Mouse (Mus musculus) intestine, embryonic 14.5 days (tissue): Measurements from ENCODE around the gene Tmod2. TPM values are rescaled to one million over a fixed set of nuclear protein-coding genes. Genes with fewer than 3 reads are reported as not detected.
"Not testable (repeated sequence)": the region's sequence is repeated elsewhere in the genome, so short reads cannot be mapped to it uniquely, and the experiment has no call there.

Source experiments
- ATAC-seq: fragments of 200-750 bp; cut with Nextera tagmentation; replicated peaks from 2 replicates; pipeline ENCODE4 v1.8.0; 2017; ENCODE audit warnings: low read depth, moderate number of reproducible peaks, moderate TSS enrichment, moderate library complexity; ENCODE audit not compliant: low FRiP score, low TSS enrichment
- DNase-seq: peaks from one replicate; pipeline ENCODE4 v3.0.0-alpha.2; 2018; ENCODE audit warnings: low spot score
- H3K27ac ChIP-seq: fragments of 300-500 bp; sonication (generic); 2 replicates; pipeline ENCODE4 v1.5.1; 2014; ENCODE audit warnings: low read depth, mild to moderate bottlenecking, control low read depth
- H3K27me3 ChIP-seq: fragments of 300-500 bp; sonication (generic); replicated peaks from 2 replicates; pipeline ENCODE4 v1.6.1; 2014; ENCODE audit warnings: low read length, control low read depth; ENCODE audit not compliant: control insufficient read depth, insufficient read depth
- H3K36me3 ChIP-seq: fragments of 300-500 bp; sonication (generic); 2 replicates; pipeline ENCODE4 v1.6.1; 2014; ENCODE audit warnings: low read length, control low read depth; ENCODE audit not compliant: control insufficient read depth, insufficient read depth
- H3K4me1 ChIP-seq: fragments of 300-500 bp; sonication (generic); replicated peaks from 2 replicates; pipeline ENCODE4 v1.6.1; 2014; ENCODE audit warnings: low read length, control low read depth, mixed read lengths; ENCODE audit not compliant: control insufficient read depth, insufficient read depth
- H3K4me2 ChIP-seq: fragments of 300-500 bp; sonication (generic); 2 replicates; pipeline ENCODE4 v1.6.1; 2014; ENCODE audit warnings: low read length
- H3K4me3 ChIP-seq: fragments of 300-500 bp; sonication (generic); 2 replicates; pipeline ENCODE4 v1.5.1; 2014; ENCODE audit warnings: low read depth, low read length, control low read depth, mixed read lengths
- H3K9ac ChIP-seq: fragments of 300-500 bp; sonication (generic); 2 replicates; pipeline ENCODE4 v1.6.1; 2014; ENCODE audit warnings: mild to moderate bottlenecking, low read length
- H3K9me3 ChIP-seq: fragments of 300-500 bp; sonication (generic); 2 replicates; pipeline ENCODE4 v1.6.1; 2016; ENCODE audit warnings: low read length, control low read depth; ENCODE audit not compliant: control insufficient read depth
- WGBS: fragments of 180-500 bp; shearing (Covaris S2); extraction: QIAGEN DNeasy Blood & Tissue Kit; methylation state at CpG from one replicate; pipeline ENCODE4 v1.1.7; 2014; 5-methylcytosine and 5-hydroxymethylcytosine counted together
- polyA plus RNA-seq: library from polyadenylated mRNA; unstranded; fragments of >200 nt; fragmentation: Nextera tagmentation; extraction: Ambion mirVana; gene quantifications from 2 replicates; pipeline ENCODE4 v1.2.1, GENCODE M21; 2014

The Tmod2 gene
- polyA plus RNA-seq, 1 experiment from 2014 or later, result 17.6 TPM

GRCm38 (mm10) chr9:75632111-75632510 lies 21.0 kb upstream of the Tmod2 start:
- 54% methylated on average over 10 of the region's 10 CpGs for WGBS
- peaks cover 4% of the 10 kb centered on the region; the same call in 1 of the 2 replicates for H3K4me1 ChIP-seq
- no peak overlapping the region for H3K9ac ChIP-seq
- no peak for ATAC-seq
- no peaks in the 10 kb centered on the region for H3K9me3 ChIP-seq
- no peaks in the 10 kb centered on the region for H3K27me3 ChIP-seq
- H3K4me3 ChIP-seq, result no peak overlapping the region
- H3K4me2 ChIP-seq, result no peak overlapping the region
- no peak for DNase-seq
- H3K36me3 ChIP-seq, result 0 out of 2 replicates have a peak, but pooled peaks cover 5% of the 10 kb centered on the region
- H3K27ac ChIP-seq, result no peak overlapping the region

- 0 out of 2 replicates have a peak, but pooled peaks cover 5% of the 10 kb centered on the region for H3K36me3 ChIP-seq
- ATAC-seq (no peak), DNase-seq (no peak)
- H3K4me3 ChIP-seq, result no peak overlapping the region
- no peak overlapping the region for H3K27ac ChIP-seq
- H3K27me3 ChIP-seq, result no peaks in the 10 kb centered on the region
- WGBS, result 67% methylated on average over 8 of the region's 8 CpGs
- no peak overlapping the region for H3K4me2 ChIP-seq
- no peak overlapping the region for H3K9ac ChIP-seq
- no peaks in the 10 kb centered on the region for H3K9me3 ChIP-seq
- peaks cover 4% of the 10 kb centered on the region; the same call in 1 of the 2 replicates for H3K4me1 ChIP-seq
These were observed 19.8 kb upstream of the Tmod2 start for GRCm38 (mm10) chr9:75630823-75631454.

GRCm38 (mm10) chr9:75626308-75626604 lies 15.1 kb upstream of the Tmod2 start:
- Histone ChIP-seq H3K36me3 (no peaks in the 10 kb centered on the region), H3K9ac (peak overlapping the region; percentile 83), H3K4me1 (no peaks in the 10 kb centered on the region; the same call in 1 of the 2 replicates), H3K4me3 (peak overlapping the region; percentile 71), H3K4me2 (peak overlapping the region; percentile 79), H3K27me3 (no peaks in the 10 kb centered on the region), H3K9me3 (no peaks in the 10 kb centered on the region), H3K27ac (peak overlapping the region; percentile 86; the same call in 1 of the 2 replicates)
- whole genome bisulfite sequencing, result under 1% methylated on average over 14 of the region's 14 CpGs
- no peak for DNase-seq
- ATAC-seq, result peak; percentile 40

- Histone ChIP-seq H3K9me3 (no peaks in the 10 kb centered on the region), H3K27ac (peak within 1 kb of the TSS; percentile 86), H3K27me3 (no peaks in the 10 kb centered on the region), H3K36me3 (no peaks in the 10 kb centered on the region), H3K4me3 (peak within 1 kb of the TSS; percentile 71), H3K9ac (peak within 1 kb of the TSS; percentile 83), H3K4me2 (peak within 1 kb of the TSS; percentile 79), H3K4me1 (no peaks in the 10 kb centered on the region; the same call in 1 of the 2 replicates)
- DNase-seq (peak; percentile 86), ATAC-seq (peak; percentile 90)
- under 1% methylated on average over 65 of the region's 94 CpGs for WGBS
These were observed 14.6 kb upstream of the Tmod2 start, which contains the start of gene Lysmd2 for GRCm38 (mm10) chr9:75625556-75626307. Gene Lysmd2, plus strand, starts transcription at chr9:75625741.

- ATAC-seq (peak; percentile 71), DNase-seq (peak; percentile 79)
- H3K4me1 ChIP-seq, result no peaks in the 10 kb centered on the region; the same call in 1 of the 2 replicates
- H3K27me3 ChIP-seq, result no peaks in the 10 kb centered on the region
- peak overlapping the region; percentile 71 for H3K4me3 ChIP-seq
- H3K27ac ChIP-seq, result peak overlapping the region; percentile 86
- peak overlapping the region; percentile 83 for H3K9ac ChIP-seq
- H3K9me3 ChIP-seq, result no peaks in the 10 kb centered on the region
- H3K36me3 ChIP-seq, result no peaks in the 10 kb centered on the region
- WGBS, result 16% methylated on average over 18 of the region's 18 CpGs
- peak overlapping the region; percentile 79 for H3K4me2 ChIP-seq
These were observed 13.9 kb upstream of the Tmod2 start for GRCm38 (mm10) chr9:75624983-75625555.

GRCm38 (mm10) chr9:75621428-75621827 lies 10.3 kb upstream of the Tmod2 start:
- no peaks in the 10 kb centered on the region for H3K9me3 ChIP-seq
- 66% methylated on average over 3 of the region's 3 CpGs for WGBS
- no peak for ATAC-seq

GRCm38 (mm10) chr9:75619761-75620160 lies 8.6 kb upstream of the Tmod2 start:
- not testable (repeated sequence) for ATAC-seq
- 85% methylated on average over 2 of the region's 2 CpGs for WGBS

More at GRCm38 (mm10) chr9:75621428-75621827, 10.3 kb upstream of the Tmod2 start:
- Histone ChIP-seq H3K4me2 (no peak overlapping the region), H3K27me3 (no peaks in the 10 kb centered on the region), H3K4me3 (no peak overlapping the region), H3K4me1 (no peaks in the 10 kb centered on the region; the same call in 1 of the 2 replicates), H3K36me3 (no peaks in the 10 kb centered on the region), H3K27ac (no peak overlapping the region), H3K9ac (no peak overlapping the region)
- DNase-seq, result no peak

GRCm38 (mm10) chr9:75618836-75619400 lies 7.8 kb upstream of the Tmod2 start:
- no peak overlapping the region for H3K27ac ChIP-seq
- no peak overlapping the region for H3K4me3 ChIP-seq
- no peaks in the 10 kb centered on the region for H3K9me3 ChIP-seq
- no peaks in the 10 kb centered on the region for H3K4me1 ChIP-seq
- 80% methylated on average over 6 of the region's 6 CpGs for WGBS
- DNase-seq (peak; percentile 44), ATAC-seq (no peak)
- no peak overlapping the region for H3K4me2 ChIP-seq
- no peaks in the 10 kb centered on the region for H3K27me3 ChIP-seq
- no peaks in the 10 kb centered on the region for H3K36me3 ChIP-seq
- no peak overlapping the region for H3K9ac ChIP-seq

More at GRCm38 (mm10) chr9:75619761-75620160, 8.6 kb upstream of the Tmod2 start:
- H3K9me3 ChIP-seq, H3K4me2 ChIP-seq, H3K4me3 ChIP-seq, H3K4me1 ChIP-seq, H3K36me3 ChIP-seq, H3K9ac ChIP-seq, H3K27ac ChIP-seq, H3K27me3 ChIP-seq: not testable (repeated sequence)
- peak; percentile 3 for DNase-seq
